Mouse (Mus musculus) right cerebral cortex, adult 18-20 months (tissue): ENCODE measurements around the gene Tnrc18.

ENCODE experiments used
- DNase-seq: peaks from one replicate; pipeline ENCODE4 v3.0.0; 2022; ENCODE audit warnings: mixed read lengths

Tnrc18 gene

DNA sequence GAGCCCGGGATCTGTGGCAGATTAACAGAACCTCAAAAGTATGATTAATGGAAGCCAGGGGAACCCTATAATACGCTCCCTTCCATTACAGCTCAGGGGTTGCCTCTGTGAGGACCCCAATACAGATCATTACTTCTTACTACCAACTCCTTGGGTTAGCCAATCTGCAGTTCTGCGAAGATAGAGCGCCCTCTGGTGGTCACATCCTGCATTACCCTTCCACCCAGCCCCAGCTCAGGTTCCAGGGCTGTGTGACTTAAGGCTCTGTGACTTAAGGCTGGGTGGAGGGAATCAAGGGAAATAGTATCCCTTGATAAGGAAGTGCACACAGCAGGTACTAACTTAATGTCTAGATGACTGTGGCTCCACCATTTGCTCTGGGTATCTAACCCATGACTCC, 99.4 kb downstream of the Tnrc18 start:
- peak; percentile 71 for DNase-seq

DNA sequence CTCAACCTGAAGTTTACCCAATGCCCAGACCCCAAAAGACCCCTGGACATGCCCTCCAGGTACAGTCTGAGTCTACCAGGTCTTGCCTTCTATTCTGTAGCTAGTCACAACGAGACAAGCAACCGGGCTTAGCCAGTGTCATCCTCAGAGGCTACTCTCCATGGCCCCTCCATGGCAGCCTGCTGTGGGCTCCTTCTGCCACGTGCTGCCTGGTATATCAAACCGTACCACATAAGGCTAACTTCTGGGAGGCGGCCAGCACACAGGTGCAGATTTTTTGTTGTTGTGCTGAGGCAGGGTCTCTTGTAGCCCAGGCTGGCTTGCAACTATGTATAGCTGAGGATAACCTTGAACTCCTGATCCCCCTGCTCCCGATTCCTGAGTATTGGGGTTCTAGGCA, 101.4 kb downstream of the Tnrc18 start:
- DNase-seq, result no peak

DNA sequence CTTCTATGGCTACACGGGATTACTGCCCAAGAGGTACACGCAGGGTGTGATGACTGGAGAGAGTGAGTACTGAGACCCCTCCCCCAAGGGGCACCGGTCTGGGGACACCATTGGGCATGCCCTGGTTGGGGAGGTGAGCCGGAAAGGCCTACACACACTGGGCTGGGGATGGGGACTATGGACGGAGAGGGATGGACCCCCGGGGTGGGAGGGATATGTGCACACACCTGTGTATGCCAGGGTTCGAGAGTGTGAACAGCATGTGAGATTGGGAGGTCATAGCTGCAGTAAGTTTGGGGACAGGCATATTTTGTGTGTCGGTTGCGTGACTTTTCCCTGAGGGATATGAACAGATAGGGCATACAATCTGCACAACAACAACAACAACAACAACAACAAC, 102.4 kb downstream of the Tnrc18 start:
- DNase-seq, result no peak

DNA sequence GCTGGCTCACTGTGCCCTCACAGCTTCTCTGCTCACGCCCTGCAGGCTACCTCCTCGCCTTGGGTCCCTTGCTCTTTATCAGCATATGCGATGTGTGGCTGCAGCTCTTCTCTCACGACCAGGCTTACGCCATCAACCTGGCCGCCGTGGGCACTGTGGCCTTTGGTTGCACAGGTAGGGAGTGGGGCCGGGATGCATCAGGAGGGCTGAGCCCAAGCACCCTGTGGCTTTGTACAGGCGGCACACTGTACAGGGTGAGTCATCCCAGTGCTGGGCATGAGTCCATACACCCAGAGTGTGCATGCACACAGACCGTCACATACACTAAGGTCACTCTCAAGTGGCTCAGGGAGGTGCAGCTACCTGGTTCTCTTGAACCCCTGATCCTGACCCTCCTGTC, 103.5 kb downstream of the Tnrc18 start:
- no peak for DNase-seq

DNA sequence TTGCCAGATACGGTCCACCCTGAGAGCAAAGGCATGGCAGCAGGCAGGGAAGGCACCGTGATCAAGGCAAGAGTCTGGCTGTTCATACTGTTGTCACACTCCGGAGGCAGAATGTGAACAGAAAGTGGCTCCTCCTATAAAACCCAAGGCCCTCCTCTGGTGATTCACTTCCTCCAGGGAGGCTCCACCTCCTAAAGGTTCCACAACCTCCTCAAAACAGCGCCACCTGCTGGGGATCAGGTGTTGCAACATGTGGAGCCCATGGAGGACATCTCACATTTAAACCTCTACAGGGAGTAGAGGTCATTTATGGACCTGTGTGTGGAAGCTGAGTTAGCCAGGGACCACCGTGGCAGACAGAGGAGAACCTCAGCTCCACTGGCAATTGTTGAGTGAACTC, 105.1 kb downstream of the Tnrc18 start:
- no peak for DNase-seq

DNA sequence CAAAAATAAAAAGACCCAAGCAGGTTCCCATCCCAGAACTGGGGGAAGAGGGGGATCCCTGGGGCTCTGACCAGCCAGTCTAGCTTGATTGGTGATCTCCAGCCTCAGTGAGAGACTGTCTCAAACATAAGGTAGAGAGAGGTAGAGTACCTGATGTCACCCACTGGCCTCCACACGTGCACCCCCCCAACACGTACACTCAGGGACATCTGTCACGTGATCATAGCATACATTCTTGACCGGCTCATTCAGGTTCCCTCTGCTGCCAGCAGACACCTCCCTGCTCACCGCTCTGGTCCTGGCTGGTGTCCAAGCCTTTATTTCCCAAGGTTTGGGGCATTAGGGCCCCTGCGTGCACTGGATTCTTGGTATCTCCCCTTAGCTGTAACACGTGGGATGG, 108.0 kb downstream of the Tnrc18 start:
- no peak for DNase-seq

DNA sequence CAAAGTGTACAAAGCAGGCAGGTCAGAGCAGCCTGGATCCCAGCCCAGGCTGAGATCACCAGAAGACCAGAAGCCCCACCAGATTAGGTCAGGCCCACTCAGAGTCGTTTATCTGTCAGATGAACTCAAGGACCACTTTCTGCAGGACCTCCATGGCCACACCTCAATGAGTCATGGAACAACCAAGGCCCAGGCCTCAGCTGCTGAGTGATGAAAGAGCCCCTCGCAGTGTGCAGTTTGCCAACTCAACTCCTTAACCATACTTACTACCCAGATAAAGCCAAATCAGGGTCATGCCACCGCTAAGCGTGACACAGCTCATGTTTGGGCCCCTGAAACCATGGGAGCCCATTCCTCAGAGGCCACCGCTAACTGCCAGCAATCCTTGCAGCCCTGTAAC, 109.8 kb downstream of the Tnrc18 start:
- DNase-seq, result no peak

DNA sequence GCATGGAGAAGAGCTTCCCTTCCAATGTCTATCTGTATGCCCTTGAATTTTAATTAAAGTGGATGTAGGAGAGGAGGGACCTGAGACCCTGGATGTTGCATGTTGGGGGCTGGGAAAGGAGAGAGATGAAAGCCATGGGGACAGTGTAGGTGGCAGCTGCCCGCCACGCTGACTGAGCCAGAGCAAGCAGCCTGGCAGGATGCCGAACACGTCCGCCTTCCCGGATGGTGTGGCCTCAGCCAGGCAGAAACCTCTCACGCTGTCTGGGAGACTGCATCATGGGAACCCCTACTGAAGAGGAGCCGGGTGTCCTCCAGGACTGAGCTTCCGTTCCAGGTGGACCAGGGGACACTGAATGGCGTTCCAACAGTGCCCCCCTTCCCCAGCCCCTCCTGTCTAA, 113.9 kb downstream of the Tnrc18 start:
- peak; percentile 74 for DNase-seq

DNA sequence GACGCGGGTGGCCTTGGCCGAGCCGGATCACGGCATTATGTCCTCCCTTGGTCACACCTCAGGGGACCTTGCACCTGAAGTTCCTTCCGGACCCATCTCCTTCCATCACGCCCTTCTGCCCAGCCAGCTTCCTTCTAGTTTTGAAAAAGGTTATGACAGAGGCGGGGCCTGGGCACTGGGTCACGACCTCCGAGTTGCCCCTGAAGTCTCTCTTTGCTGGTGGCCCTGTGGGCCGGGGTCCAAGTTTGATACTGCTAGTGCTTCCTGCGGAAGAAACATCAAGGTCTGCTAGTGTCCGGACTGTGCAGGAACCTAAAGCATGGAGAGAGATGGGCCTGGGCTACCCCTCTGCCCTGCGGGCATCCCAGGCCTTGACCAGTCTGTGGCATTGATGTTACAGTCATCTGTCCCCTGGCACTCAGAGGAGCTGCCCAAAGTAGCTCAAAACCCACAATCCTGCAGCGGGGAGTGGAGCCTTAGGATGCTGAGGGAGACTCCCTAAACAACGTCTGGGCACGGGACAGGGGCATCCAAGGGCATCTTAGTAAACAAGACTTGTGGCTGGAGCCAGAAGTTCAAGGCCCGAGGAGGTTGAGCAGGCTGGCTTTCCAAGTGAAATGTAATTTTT, 114.8 kb downstream of the Tnrc18 start:
- DNase-seq, result no peak

DNA sequence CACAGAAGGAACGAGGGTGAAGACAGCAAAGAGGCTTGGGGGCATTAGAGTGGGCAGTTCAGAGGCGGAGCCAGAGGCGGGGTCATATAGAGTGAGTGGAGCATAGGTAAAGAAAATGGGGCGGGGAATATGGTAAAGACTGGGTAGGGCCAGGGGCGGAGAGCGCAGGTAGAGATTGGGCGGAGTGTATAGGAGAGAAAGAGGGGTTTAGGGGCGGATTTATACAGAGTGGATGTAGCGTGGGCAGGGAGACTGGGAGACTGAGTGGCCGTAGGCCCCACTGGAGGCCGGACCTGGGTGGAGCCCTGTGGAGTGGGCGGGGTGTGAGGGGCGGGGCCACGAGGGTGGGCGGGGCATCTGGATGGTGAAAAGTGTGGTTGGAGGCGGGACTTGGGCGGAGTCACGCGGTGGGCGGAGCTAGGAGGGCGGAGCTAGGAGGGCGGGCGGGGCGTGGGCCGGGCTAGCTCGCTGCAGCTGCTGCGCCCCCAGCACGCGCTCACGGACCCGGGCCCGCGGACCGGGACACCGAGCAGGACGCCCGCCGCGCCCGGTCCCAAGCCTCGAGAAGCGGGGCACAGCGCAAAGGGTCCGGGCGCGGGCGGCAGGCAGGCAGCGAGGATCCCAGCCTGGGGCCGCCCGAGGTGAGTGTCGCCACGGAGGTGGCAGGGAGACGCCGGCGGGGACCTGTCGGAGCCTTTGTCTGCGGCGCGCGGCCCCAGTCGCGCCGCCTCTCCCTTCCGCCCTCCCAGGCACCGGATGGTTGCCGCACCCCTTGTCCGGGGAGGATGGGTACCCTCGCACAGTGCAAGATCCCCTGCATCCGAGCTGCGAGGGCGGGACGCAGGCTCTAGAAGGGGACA, 115.6 kb downstream of the Tnrc18 start:
- no peak for DNase-seq

DNA sequence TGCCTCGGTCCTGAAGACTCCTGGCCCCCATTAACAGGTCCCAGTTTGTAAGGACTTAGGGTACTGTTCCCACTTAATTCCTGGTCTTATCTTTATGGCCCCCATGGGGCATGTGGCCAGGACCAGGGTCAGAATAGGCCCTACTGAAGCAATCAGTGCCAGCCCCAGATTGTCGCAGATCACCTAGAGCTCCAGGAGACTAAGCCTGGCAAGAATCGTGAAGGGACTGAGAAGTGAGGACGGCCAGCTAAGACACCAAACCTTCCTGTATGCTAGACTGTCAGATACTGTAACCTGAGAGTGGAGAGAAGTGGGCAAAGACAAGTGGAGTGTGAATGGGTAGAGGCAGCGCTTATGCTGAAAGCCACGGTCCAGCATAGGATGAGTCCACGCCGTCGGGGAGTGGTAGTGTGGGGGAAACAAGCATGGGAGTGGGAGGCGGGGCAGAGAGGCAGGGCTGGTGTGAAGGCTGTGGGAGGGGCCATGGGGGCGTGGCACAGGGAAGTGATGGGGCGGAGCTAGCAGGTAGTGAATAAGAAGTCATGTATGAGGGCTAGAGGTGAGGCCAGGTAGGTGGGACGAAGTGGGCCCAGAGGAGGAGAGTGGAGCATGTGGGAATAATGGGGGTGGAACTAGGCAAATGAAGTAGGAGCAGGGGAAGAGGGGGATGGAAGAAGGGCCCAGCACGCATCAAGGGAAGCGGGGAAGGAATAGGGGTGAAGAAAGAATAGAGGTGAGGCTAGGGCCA, 116.4 kb downstream of the Tnrc18 start:
- no peak for DNase-seq

DNA sequence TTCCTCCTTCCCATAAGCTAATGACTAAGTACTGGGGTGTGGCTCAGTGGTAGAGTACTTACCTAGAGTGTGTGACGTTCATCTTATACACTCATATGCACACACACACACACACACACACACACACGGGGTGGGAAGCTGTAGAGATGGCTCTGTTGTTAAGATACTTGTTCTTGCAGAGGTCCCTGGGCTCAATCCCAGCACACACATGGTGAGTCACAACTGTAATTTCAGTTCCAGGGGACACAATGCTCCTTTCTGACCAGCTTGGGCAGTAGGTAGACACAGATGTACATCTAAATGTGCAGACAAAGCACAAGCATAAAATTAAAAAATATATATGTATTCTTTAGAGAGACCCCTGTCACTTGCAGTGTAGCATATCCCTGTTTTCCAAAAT, 119.7 kb downstream of the Tnrc18 start:
- no peak for DNase-seq

DNA sequence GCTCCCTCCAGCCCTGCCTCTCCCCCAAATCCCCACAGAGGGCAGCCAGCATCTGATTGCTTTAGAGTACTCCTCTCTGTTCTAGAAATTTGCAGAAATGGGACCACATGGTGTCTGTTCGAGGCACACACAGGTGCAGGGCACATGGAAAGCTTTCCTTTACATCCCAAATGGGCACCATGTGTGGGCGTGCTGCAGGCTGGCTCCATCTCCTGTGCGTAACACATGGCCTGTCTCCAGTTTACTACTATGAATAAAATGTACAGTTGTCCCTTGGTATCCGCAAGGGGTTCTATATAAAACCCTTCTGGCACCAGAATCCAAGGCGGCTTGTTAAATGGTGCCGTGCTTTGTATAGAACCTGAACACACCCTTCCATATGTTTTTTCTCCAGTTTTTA, 120.6 kb downstream of the Tnrc18 start:
- DNase-seq, result peak; percentile 86

DNA sequence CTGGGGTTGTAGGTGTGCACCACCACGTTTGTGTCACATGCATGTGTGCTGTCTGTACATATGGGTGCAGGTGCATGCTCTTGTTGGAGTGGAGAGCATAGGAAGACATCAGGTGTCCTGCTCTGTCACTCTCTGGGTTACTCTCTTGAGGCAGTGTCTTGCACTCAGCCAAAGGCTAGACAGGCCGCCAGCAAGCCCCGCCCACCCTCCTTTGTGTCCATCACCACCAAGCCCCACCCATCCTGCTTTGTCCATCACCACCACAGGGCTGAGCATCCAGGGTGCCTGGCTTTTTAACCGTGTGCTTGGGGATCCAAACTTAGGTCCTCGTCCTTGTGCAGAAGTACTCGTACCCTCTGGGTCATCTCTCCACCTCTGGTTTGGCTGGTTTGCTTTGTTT, 121.2 kb downstream of the Tnrc18 start:
- DNase-seq, result no peak

DNA sequence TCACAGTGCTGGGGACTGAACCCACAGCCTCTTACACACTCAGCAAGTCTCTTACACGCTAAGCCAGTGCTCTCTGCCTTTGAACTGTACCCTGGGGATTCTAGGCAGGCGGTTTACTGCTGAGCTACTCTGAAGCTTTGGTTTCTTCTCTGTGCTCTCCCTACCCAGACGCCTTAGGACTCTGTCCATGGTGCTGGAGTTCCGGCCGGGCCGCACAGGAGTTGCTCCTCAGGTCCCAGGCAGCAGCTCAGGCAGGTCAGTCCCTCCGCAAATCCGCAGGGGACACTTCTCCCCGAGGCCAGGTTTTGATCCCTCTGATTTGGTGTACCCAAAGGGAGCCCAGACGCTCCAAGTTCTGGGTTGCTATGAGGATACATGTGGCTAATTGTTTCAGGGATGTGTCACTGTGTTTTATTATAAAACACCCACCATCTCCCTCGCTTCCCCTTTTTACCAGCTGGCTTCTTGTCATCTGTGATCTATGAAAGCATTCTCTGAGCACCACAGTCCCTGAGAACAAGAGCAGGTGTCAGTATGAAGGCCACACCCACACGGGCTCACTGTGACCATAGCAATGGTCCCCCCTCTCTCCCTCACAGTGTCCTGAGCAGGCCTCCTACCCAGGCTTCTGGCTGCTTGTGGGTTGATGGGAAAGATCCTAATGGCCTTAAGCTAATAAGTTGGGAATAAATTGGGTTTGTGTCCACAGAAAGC, 122.7 kb downstream of the Tnrc18 start:
- no peak for DNase-seq

DNA sequence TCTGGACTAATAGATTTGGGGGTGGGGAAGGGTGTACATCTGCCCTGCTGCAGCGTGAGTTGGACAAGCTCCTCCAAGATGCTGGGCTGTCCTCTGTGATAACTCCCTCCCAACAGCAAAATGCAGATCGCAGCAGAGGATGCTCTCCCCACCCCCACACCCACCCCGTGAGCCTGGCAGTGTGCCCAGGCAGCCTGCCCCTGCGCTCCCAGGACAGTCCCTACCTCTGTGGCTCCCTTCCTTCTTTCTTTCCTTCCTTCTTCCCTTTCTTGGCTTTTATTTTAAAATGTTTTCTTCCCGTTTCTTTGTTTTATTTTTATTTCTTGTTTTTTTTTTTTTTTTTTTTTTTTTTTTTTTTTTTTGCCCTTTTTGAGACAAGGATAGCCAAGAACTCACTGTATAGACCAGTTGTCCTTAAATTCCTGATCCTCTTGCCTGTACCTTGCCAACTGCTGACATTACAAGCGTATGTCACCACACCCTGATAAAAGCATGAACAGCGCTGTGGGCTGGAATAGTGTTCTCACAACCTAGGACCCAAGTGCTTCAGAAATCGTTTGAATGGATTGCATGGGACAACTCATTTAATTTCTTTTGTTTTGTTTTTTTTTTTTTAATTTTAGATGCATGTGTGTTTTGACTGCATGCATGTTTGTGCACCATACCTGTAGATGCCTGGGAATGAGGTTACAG, 123.6 kb downstream of the Tnrc18 start:
- DNase-seq, result no peak

DNA sequence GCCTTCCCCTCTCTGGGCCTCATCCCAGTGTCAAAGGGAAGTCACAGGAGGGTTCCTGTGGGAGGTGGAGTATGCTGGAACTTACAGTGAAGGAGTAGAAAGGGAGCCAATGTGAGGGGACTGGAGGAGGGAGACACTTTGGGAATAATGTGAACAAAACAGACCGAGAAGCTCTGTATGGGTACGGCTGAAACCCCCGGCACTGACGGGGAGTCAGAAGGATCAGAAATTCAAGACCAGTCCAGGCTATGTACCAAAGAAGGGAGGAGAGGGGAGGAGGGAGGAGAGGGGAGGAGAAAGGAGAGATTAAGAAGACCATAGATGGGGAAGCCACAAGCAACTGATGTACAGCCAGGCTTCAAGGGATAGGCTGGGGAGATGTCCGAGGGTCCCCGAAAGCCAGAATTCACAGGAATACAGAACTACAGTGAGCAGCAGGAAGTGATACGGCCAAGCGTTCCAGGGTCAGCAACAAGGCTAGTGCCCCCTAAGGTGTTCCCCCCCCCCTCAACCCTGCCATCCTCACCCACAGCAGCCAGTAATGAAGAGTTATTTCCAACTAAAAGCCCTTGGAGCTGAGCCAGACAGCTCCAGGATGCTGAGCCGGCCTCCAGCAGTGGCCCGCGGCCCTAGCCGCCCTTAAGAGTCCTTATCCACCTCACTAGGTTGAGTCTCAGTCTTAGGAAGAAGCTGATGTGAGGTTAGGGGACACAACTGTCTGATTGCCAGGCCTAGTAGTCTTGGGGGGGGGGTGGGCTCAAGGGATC, 124.3 kb downstream of the Tnrc18 start:
- no peak for DNase-seq

DNA sequence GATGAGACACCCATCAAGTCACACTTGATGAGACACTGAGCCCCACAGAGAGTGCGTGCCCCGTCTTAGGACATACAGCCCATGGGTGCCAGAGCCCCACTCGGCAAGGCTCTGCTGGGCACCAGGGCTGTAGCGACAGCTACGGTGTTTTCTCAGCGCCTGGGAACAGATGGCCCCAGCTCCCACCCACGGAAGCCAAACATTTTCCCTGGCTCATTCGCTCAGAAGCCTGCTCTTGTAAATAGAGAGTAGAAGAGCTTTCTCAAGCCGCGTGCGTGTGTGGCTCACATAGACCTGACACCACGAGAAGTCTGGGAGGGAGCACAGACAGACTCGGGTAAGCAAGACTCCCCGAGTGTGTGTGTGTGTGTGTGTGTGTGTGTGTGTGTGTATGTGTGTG, 125.2 kb downstream of the Tnrc18 start, which contains the start of gene Slc29a4:
TSS of gene Slc29a4 (plus strand) at position 265 of the 400 bp plus-strand sequence.
- DNase-seq, result peak; percentile 85

DNA sequence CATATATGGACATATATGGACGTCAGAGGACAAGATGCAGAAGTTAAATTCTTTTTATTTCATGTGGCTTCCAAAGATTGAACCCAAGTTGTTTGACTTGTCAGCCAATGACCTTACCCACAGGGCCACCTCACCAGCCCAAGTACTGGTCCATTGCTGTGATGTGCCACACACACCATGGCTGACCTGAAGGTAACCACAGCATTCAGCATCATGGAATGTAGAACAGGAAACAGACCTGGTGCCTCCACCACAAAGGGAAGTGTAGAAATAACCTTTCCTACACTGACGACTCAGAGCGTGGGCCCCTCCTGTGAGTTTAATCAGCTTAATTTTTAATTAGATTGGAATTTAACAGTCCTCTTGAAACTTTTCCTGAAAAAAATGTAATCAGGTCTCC, 127.1 kb downstream of the Tnrc18 start:
- DNase-seq, result no peak

DNA sequence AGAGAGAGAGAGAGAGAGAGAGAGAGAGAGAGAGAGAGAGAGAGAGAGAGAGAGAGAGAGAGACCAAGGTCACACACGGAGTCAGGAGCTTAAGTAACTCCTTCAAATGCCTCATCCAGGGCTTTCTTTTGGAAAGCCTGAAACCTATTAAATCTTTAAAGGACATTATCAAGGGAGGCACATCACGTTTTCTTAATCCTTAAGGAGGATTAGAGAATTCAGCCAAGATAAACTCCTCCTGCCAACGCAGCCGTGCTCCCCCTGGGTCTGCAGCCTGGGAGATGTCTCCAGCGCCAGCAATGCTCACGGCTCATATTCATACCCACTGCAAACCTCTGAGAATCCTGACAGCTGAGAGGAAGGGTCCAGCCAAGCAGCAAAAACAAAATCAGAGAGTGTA, 128.6 kb downstream of the Tnrc18 start:
- DNase-seq, result no peak

DNA sequence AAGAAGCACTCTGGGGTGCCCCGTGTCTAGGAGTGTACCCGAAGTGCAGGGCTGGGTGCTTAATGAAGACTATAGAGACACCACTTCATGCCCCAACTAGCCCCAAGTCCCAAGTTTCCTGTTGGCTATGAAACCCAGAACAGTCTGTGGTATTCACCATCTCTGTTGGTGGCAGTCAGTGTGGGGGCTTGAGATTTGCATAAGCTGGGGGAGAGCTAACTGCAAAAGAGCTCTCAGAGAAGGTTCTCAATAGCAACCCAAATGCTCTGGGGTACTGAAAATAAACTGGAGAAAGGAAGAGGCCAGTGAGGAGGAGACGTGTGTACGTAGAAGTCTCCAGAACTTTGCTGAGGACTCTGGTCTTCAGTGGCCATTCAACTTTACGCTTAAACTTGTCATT, 134.9 kb downstream of the Tnrc18 start:
- peak; percentile 29 for DNase-seq

DNA sequence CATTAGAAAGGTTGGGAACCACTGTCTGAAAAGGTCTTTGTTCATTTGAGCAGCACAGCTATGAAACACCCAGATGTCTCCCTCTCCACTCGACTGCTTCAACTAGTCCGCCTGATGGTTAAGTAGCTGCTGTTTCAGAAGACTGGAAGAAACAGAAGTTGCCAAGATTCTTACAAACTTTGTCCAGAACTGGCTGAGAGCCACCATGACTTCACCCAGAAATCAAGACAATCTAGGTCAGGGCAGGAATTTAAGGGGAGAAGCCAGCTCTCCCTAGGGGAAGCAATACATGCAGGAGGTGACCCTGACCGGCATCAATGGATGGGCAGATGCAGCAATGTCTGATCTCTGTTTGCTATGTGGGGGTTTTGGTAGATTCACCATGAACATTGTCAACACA, 135.6 kb downstream of the Tnrc18 start:
- DNase-seq, result no peak
